Mouse (Mus musculus) bone marrow macrophage, adult 2 months (primary cell): Measurements from ENCODE around the gene Gm11032. TPM values are rescaled to one million over a fixed set of nuclear protein-coding genes. Genes with fewer than 3 reads are reported as not detected.
"Not testable (repeated sequence)": the region's sequence is repeated elsewhere in the genome, so short reads cannot be mapped to it uniquely, and the experiment has no call there.

Experiments
- H3K27ac ChIP-seq: 2 replicates; pipeline ENCODE4 v1.5.1; 2012; ENCODE audit warnings: low read depth, low read length; ENCODE audit not compliant: insufficient read depth
- H3K4me1 ChIP-seq: 2 replicates; pipeline ENCODE4 v1.6.1; 2012; ENCODE audit warnings: low read length; ENCODE audit not compliant: control insufficient read depth, insufficient read depth
- H3K4me3 ChIP-seq: 2 replicates; pipeline ENCODE4 v1.5.1; 2012; ENCODE audit warnings: mild to moderate bottlenecking, low read length, moderate library complexity; ENCODE audit not compliant: insufficient read depth
- CTCF ChIP-seq: IDR thresholded peaks from 2 replicates; pipeline ENCODE4 v1.5.1; 2012; ENCODE audit warnings: low read depth, mild to moderate bottlenecking, low read length, moderate library complexity
- POLR2A ChIP-seq: IDR thresholded peaks from 2 replicates; pipeline ENCODE4 v1.6.1; 2012; ENCODE audit warnings: mild to moderate bottlenecking, low read depth, low read length, borderline replicate concordance
- polyA plus RNA-seq: library from polyadenylated mRNA; stranded (reverse); fragments of >200 nt; gene quantifications from 2 replicates; pipeline ENCODE4 v1.2.4, GENCODE M21; 2012; ENCODE audit not compliant: missing spikeins, insufficient read depth, insufficient read length

Gene Gm11032
- not detected in 2 replicates for polyA plus RNA-seq

DNA sequence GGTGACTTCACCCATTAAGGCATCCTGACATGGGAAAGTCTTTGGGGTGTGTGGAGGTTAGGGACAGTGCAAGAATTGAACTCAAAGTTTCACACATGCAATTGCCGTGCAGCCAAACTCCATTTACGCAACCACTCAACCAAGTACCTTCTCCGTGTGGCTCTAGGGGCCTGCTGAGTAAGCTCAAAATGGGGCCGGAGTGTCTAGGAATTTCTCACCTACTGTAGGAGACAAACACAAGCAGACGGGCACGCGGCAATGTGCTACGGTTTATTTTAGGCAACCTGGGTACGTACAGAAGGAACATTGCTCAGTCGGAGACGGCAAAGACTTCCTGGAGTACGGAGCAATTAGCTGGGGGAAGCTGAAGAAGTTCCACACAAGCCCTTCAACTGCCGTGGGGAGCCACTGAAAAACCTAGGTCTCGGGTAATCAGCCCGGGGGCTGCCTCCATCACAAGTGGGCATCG is at the start of gene Gm11032:
Gene Gm11032, plus strand, starts transcription at position 51 of the 469 bp plus-strand sequence.
- Histone ChIP-seq H3K4me1 (no peaks in the 10 kb centered on the region), H3K4me3 (no peak within 1 kb of the TSS), H3K27ac (no peak within 1 kb of the TSS)
- TF ChIP-seq CTCF (no peak), POLR2A (no peak)

DNA sequence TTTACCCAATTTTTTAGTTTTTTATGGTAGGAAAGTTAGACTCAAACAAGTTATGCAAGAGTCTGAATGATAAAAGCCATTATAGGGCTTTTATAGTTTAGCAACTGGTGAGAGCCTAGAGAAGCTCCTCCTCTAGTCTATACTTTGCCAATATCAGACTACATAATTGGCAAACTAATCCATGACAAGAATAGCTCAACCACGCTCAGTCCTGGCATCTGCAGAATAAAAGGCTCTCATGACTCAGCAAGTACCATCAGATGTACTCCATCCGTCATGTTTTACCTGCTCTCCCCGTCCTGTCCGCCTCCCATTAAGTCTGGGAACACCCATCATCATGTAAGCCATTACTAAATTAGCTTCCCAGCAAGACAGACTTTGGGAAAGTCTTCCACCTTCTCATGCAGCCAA is 48.4 kb upstream of the Gm11032 start:
- TF ChIP-seq CTCF (no peak), POLR2A (no peak)
- Histone ChIP-seq H3K4me3 (no peak overlapping the region), H3K4me1 (no peaks in the 10 kb centered on the region), H3K27ac (no peak overlapping the region)

DNA sequence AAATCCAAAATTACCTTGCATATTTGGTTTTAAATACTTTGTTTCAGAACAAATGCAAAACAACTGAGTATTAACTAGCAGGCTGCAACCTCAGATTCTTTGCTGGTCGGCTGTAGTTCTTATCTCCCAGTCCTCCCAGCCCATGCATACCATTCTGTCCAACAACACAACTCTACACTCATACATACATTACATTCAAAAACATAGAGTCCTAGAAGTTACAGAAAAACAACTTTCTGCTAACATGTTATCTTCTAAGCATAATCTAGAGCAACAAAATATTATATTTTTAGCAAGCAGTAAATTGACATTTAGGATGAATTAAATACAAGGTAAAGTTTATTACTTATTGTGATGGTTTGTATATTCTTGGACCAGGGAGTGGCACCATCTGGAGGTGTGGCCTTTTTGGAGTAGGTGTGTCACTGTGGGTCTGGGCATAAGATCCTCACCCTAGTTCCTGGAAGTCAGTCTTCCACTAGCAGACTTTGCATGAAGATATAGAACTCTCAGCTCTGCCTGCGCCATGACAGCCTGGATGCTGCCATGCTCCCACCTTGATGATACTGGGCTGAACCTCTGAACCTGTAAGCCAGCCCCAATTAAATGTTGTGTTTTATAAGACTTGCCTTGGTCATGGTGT is 43.7 kb upstream of the Gm11032 start:
- H3K4me3 ChIP-seq, H3K27ac ChIP-seq, H3K4me1 ChIP-seq: not testable (repeated sequence)

DNA sequence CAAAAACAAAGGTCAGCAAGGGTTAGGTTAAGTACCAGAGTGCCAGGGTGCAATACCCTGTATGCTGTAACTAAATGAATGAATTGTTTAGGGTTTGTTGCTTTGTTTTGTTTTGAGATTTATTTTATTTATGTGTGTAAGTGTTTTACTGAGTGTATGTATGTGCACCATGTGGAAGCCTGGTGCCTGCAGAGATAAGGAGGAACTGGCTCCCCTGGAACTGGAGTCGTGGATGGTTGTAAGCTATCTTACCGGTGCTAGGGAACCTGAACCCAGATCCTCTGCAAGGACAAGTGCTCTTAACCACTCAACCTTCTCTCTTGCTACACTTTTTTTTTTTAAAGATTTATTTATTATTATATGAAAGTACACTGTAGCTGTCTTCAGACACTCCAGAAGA is 42.8 kb upstream of the Gm11032 start:
- TF ChIP-seq POLR2A (no peak), CTCF (no peak)
- Histone ChIP-seq H3K27ac (no peak overlapping the region), H3K4me1 (peaks cover 3% of the 10 kb centered on the region), H3K4me3 (no peak overlapping the region)

DNA sequence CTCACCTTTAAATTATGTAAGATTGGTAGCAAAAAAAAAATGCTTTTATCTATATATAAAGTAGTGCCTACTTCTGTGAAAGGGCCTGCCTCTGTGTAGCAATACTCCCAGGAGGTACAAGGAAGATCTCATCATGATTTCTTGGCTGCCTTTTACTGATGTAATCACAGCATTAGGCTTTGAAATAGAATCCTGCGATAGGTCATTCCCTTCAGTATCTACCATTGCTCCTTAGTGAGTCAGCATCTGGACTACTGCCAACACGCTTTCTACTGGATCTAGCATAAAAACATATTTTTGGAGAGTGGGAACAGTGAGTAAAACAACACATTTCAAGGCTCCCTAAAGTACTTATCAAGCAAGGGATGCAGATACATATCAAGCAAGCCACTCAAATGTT is 41.2 kb upstream of the Gm11032 start:
- Histone ChIP-seq H3K4me3 (no peak overlapping the region), H3K27ac (no peak overlapping the region)
- TF ChIP-seq CTCF (no peak), POLR2A (no peak)

DNA sequence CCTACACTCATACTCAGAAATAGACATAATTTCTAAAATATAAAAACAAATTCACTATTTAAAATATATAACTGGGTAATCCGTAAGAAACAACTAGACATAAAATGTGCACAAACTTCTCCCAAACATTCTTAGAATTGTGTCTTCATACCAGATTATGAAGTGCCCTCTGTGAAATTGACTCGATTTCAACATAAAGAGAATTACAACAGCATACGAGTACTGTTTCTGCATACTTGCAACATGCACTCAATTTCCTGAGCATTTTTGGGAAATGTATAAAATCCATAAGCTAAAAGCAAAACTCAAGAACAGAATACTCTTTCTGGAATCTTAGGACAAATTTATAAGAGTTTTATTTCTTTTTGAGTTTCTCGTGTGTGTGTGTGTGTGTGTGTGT is 28.1 kb upstream of the Gm11032 start:
- Histone ChIP-seq H3K4me1 (peaks cover 28% of the 10 kb centered on the region), H3K4me3 (peak overlapping the region; percentile 20; the same call in 1 of the 2 replicates)
- TF ChIP-seq CTCF (no peak), POLR2A (no peak)

More for the DNA sequence above, 41.2 kb upstream of the Gm11032 start:
- peaks cover 3% of the 10 kb centered on the region for H3K4me1 ChIP-seq

DNA sequence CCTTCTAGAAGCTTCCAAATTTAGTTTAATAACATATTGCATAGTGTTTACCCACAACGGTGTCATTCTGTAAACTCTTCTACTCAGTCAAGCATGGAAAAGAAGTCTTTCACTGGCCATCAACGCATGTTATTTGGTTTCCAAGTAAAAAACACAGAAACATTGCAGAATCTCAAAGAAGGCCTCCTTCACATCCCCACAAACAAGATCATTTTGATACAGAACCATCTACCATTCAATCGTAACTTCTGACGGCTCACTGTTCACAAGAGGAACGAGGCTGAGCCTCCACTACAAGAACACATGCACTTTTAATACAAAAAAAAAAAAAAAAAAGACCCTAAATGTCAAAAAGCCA is 26.4 kb upstream of the Gm11032 start:
- TF ChIP-seq POLR2A = no peak
- no peak for TF ChIP-seq CTCF
- peak overlapping the region; percentile 19; the same call in 1 of the 2 replicates for H3K27ac ChIP-seq
- peak overlapping the region; percentile 97 for H3K4me3 ChIP-seq
- peaks cover 34% of the 10 kb centered on the region for H3K4me1 ChIP-seq

More for the DNA sequence above, 28.1 kb upstream of the Gm11032 start:
- peak overlapping the region; percentile 26 for H3K27ac ChIP-seq

DNA sequence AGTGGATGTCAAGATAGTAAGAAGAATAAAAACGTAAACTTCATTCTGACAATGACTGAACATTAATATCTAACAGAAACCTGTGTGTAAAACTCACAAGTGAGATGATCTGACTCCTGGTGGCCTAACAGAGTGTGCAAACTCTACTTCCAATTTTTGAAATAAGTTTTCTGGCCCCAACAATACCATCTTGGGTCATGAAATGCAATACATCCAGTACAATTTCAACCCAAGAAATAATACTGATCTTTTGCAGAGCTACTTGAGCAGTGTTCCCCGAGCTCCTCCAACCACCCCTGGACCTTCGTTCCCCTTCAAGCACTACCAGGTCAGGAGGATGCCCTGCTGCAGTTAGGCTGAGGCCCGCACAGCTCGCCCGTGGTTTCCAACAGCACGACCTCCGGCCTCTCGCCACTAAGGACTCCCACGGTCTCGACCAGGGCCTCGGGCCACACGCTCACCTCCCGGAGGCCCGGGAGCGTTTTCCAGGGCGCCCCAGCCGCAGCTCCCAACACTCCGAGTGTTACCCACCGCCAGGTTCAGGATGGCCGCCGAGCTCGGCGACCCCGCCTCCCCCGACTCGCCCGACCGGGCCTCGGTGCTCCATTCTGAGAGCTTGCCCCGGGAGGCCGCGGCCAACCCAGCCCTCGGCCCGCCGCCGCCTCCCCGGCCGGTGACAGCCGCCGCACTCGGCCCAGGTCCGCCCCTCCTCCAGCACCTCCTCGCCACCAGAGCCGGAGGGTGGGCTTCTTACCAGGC is 25.8 kb upstream of the Gm11032 start:
- TF ChIP-seq POLR2A = no peak
- no peak for TF ChIP-seq CTCF
- H3K4me1 ChIP-seq = peaks cover 37% of the 10 kb centered on the region
- peak overlapping the region; percentile 89 for H3K27ac ChIP-seq
- peak overlapping the region; percentile 97 for H3K4me3 ChIP-seq

DNA sequence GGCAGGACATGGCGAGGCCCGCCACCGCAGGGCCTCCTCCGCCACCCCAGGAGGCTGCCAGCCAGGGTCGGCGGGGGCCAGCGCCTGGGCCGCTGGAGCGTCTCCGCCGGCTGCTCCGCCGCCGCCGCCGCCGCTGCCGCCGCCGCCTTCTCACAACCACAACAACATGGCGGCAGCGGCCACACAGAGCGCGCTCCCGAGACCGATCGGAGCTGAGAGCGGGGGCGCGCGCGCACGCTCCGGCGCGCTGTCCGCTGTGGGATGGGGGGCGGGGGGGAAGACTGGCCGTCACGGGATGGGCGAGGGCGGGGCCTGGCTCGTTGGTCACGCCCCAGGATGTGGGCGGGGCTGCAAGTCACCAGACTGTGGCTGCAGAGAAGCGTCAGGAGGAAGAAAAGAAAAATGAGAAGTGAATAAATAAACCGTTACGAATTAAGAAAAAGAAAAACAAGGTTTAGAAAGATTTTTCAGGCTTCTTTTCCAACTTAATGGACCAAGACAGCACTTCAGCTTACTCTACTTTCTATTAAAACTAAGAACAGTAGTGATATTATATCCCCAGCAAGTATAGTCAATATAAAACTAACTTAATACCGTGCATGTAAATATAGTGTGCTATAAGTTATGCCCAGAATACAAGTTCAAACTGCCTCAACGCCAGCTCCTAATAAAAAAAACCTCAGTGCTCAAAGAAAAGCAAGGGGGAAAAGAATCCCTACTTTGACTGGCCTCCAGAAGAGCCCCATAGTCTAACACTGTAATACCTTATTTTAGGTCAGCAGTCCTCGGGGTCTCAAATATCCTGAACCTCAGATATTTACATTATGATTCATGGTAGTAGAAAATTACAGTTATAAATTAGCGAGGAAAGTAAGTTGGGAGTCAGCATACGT is 25.0 kb upstream of the Gm11032 start, which contains the start of gene Mtmr3:
Gene Mtmr3, minus strand, starts transcription at position 256 of the 893 bp plus-strand sequence.
- H3K27ac ChIP-seq = peak within 1 kb of the TSS; percentile 93
- peak within 1 kb of the TSS; percentile 97 for H3K4me3 ChIP-seq
- H3K4me1 ChIP-seq = peaks cover 39% of the 10 kb centered on the region
- TF ChIP-seq CTCF = no peak
- TF ChIP-seq POLR2A = no peak

DNA sequence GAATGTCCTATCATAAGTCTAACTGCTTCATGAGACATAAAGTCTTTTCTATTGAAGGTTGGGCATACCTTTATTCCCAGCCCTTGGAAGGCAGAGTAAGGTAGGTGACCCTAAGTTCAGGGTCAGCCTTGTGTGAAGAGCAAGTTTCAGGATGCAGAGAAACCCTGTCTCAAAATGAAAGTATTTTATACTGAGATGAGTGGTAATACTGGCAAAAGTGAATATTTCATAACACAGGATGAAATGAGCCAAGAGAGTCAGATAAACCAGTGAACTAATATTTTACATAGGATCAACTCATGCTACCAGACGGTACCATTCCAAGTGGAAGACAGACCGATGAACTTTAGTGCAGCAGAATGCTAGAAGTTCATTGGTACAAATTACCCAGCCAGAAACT is 21.5 kb upstream of the Gm11032 start:
- Histone ChIP-seq H3K27ac (no peak overlapping the region), H3K4me3 (no peak overlapping the region), H3K4me1 (peaks cover 38% of the 10 kb centered on the region)

More for the DNA sequence above, 21.5 kb upstream of the Gm11032 start:
- no peak for TF ChIP-seq POLR2A
- TF ChIP-seq CTCF = no peak
